Comparison of ENCODE assay signal across 1 mouse cellular context in the genomic region with DNA sequence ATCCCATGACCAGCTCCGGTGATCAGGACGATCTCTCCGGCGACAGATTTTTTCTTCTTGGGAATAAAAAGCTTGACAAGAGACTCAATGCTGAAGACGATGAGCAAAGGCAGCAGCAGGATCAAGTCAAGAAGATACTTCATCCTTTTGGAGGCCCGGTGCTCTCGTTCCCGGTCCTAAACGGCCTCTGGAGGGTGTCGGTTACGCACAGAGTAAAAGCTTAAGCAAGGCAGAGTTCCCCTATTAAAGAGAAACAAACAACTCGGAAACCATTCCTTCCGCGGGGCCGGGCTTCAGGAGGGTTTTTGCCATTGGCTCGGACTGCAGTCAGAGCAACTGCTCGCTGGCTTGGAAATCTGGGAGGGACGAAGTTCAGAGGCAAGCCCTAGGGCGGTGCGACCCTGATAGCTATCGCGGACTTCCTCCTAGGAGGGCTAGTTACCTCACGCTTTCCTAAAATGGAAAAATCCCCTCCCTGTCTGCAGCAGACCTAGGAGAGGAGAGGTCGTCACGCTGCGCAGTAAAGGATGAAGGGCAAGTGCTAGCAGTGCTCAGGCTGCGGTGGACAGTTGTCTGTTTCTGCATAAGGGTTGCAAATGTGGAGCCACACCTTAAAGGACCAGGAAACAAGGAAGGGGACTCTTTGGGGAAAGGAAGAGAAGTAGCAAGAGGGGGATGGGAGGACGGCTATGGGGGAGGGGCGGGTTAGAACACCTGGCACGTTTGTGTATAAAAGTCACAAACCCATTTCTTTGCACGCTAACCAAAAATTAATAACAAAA.
A peak's percentile ranks its signal among the peaks of the same experiment; 100 is the strongest.
TF ChIP-seq lines count a peak whose summit lies in the region.

Hsd17b11 (minus strand) TSS at position 323 of the 782 bp plus-strand sequence.

TF ChIP-seq in MEL, 35 proteins besides CTCF, POLR2A, EP300 and RAD21 (continued from another document):
- TF ChIP-seq MAX (IDR thresholded peaks at IDR 0.05; ENCODE audit: low read length) (peak; percentile 17; the same call in 1 of the 2 replicates), SIN3A (IDR thresholded peaks at IDR 0.05; ENCODE audit: low read length) (peak; percentile 86), MXI1 (IDR thresholded peaks at IDR 0.05; ENCODE audit: low read depth, low read length) (0 out of 2 replicates have a peak, but pooled peaks have one; percentile 40), MAZ (IDR thresholded peaks at IDR 0.05; ENCODE audit: low read depth, low read length) (0 out of 2 replicates have a peak, but pooled peaks have one; percentile 48), GATA1 (IDR thresholded peaks at IDR 0.05; ENCODE audit: low read depth, low read length) (peak; percentile 51; the same call in 1 of the 2 replicates), MYB (IDR thresholded peaks at IDR 0.05; ENCODE audit: low read depth, low read length) (no peak), CHD1 (IDR thresholded peaks at IDR 0.05; ENCODE audit: low read depth, low read length) (no peak; the same call in 1 of the 2 replicates), ETS1 (IDR thresholded peaks at IDR 0.05; ENCODE audit: low read depth, low read length) (peak; percentile 41; the same call in 1 of the 2 replicates), TCF12 (IDR thresholded peaks at IDR 0.05; ENCODE audit: low read depth, low read length) (no peak; the same call in 1 of the 2 replicates)
